Mouse (Mus musculus) stomach, postnatal 0 days (tissue): ENCODE results near the gene Tmem102.

Source experiments
- CTCF ChIP-seq: IDR thresholded peaks from 2 replicates; pipeline ENCODE4 v1.5.1; 2016; ENCODE audit warnings: antibody characterized with exemption, low read depth, mild to moderate bottlenecking, moderate library complexity
- EP300 ChIP-seq: optimal IDR thresholded peaks from 2 replicates; pipeline ENCODE3; 2016; ENCODE audit warnings: antibody characterized with exemption

- TF ChIP-seq CTCF (no peak), EP300 (no peak)
Observed at GRCm38 (mm10) chr11:69777504-69778257, 27.7 kb downstream of the Tmem102 start.
